Mouse (Mus musculus) splenic B cell, adult 2 months (primary cell): ENCODE measurements at regions not wholly inside any gene's neighbourhood (a gene's known extent, or its start where the extent isn't known, plus 50 kb on each side); places are given as distances from the start of the nearest gene placed in this dataset.
"Not testable (repeated sequence)": the region's sequence is repeated elsewhere in the genome, so short reads cannot be mapped to it uniquely, and the experiment has no call there.

ENCODE experiments used
- DNase-seq: peaks from one replicate; pipeline ENCODE4 v3.0.0-alpha.2; 2011; ENCODE audit warnings: low read depth, low spot score
- H3K27me3 ChIP-seq: 2 replicates; pipeline ENCODE4 v1.6.1; 2012; ENCODE audit warnings: mild to moderate bottlenecking, low read length, moderate library complexity, mixed read lengths; ENCODE audit not compliant: control insufficient read depth, poor library complexity, insufficient read depth, severe bottlenecking
- H3K36me3 ChIP-seq: 2 replicates; pipeline ENCODE4 v1.6.1; 2012; ENCODE audit warnings: mild to moderate bottlenecking, low read length, moderate library complexity, mixed read lengths; ENCODE audit not compliant: control insufficient read depth, poor library complexity, insufficient read depth, severe bottlenecking

DNA sequence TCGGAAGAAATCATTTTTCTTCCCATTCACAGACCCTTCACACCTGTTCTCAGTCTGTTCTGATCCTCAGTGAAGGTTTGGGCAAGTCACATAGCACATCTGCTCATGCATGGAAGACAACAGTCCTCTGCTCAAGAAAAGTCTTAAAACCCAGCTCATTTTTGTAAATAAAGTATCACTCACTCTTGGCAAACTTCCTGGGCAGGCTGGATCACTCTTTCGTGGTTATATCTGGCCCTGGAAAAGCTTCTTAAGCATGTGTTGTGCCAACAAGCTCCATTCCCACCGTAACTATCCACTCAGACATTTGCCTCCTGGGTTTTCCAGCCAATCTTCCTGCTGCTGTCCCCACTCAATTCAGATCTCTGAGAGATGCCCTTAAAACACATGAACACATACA lies 103.2 kb upstream of the Cep85l start:
- no peak for DNase-seq
- Histone ChIP-seq H3K27me3 (no peaks in the 10 kb centered on the region), H3K36me3 (no peaks in the 10 kb centered on the region)

DNA sequence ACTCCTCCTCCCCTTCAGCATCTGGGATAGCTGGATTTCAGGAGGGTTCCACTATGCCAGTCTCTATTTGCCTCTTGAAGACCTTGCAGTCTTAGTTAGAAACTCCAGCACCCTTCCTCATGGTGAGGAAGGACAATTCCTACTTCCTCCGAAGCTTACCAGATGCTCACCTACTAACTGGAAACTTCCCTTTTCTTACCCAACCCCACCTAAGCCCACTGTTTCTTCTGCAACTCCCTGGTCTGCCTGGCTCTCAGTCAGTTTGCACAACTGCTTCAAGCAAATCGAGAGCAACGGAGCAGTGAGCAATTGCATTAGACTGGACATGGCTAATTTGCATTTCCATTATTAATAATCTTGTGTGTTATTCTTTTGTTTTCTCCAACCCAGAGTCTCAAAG lies 90.5 kb upstream of the Cep85l start:
- no peaks in the 10 kb centered on the region for H3K27me3 ChIP-seq

DNA sequence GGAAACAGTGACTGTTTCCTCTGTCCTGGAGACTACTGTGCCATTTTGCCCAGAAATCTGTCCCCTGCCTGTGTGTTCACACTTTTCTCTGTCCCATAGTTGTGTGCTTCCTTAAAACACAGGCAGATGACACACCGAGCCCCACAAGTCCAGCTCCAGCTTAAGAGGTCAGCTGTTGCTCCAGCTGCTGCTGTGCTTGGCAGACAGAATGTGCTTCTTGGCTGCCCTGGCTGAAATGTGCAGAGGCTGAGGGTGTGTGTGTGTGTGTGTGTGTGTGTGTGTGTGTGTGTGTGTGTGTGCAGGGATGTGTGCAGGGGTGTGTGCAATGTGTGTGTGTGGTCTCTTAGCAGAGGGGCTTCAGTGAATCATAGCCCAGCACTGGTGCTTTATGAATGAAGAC lies 89.9 kb upstream of the Cep85l start:
- Histone ChIP-seq H3K27me3 (no peaks in the 10 kb centered on the region), H3K36me3 (no peaks in the 10 kb centered on the region)
- DNase-seq: no peak

More for the DNA sequence above, 90.5 kb upstream of the Cep85l start:
- no peak for DNase-seq
- H3K36me3 ChIP-seq: no peaks in the 10 kb centered on the region

DNA sequence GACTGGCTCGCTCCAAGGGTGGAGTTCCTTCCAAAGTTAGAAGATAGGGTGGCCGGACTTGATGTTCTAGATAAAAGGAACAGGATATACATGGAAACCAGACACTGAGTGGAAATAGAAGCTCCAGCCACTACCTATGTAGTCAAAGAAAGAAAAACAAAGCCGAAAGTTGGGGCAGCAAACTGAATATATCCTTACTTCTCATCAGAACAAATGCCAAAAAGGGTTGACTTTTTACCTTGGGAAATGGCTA lies 88.5 kb upstream of the Cep85l start:
- DNase-seq: no peak
- H3K27me3 ChIP-seq: no peaks in the 10 kb centered on the region
- H3K36me3 ChIP-seq: no peaks in the 10 kb centered on the region

DNA sequence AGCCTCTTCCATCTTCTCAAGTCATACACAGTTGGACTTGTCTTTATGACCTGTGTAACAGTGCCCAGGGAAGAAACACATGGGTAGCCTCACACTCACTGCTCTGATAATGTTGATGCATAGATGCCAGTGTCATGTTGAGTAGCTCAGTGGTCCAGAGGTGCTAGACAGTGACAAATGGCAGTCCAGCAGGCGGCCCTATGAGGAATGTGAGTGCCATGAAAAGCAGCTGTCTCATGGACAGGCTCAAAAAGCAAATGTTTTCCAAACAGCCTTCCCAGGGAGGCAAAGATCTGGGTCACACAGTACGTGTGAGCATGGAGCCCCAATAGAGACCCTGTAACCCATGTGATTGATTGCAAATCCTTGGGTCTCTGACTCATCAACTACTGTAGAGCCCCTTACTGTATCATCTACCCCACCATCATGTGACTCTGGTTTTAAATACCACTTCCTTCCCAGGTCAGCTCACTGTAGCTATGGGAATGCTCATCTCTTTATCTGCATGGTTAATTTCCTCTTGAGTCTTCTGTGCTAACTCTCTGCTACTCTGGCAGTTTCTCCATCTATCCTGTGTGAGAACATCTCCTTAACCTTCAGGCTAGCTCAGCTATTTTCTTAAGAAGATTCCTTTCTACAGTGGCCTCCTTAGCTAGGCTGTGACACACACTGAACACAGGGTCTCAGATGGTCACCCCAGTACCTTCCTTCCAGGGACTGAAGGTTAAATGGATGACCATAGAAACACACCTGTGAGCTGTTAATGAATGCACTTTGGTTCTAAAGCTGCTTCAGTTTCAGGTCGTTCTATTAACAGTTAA lies 87.9 kb upstream of the Cep85l start:
- Histone ChIP-seq H3K27me3 (no peaks in the 10 kb centered on the region), H3K36me3 (no peaks in the 10 kb centered on the region)
- no peak for DNase-seq

DNA sequence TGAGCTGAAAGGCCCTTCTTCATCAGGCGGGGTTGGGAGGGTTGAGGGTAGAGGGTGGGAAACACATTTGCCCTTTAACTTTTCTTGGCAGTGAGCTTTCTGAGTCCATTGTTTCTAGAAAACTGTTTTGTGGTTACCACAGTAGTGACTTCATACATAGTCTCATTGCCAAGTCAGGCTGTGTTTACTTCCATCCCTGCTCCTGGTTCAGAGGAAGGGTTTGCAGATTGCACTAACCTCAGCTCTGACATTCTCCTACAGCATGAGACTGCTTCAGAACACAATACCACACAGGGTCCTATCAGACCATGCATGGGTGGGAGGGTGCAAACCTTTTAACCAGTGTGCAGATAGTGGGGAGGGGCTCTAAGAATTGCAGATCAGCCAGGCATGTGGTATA lies 87.1 kb upstream of the Cep85l start:
- no peaks in the 10 kb centered on the region for H3K36me3 ChIP-seq
- DNase-seq: no peak

DNA sequence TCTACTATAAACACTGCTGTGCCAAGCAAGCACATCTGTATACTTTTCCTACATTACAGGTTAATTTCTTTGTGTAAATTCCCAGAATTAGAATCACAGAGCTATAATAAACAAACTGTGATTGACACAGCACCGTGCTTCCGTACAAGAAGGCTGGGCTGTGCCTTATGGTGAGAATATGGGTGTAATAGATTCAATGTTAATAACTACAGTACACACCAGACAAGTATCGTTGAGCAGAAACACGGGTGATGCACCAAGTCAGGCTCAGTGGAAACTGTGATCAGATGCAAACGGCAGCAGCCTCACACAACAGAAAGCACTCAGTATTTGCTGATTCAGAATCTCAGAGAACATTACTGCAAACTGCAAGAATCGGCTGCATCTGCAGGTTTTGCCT lies 86.5 kb upstream of the Cep85l start:
- H3K27me3 ChIP-seq: no peaks in the 10 kb centered on the region
- H3K36me3 ChIP-seq: no peaks in the 10 kb centered on the region
- DNase-seq: no peak

More for the DNA sequence above, 87.1 kb upstream of the Cep85l start:
- H3K27me3 ChIP-seq: no peaks in the 10 kb centered on the region

DNA sequence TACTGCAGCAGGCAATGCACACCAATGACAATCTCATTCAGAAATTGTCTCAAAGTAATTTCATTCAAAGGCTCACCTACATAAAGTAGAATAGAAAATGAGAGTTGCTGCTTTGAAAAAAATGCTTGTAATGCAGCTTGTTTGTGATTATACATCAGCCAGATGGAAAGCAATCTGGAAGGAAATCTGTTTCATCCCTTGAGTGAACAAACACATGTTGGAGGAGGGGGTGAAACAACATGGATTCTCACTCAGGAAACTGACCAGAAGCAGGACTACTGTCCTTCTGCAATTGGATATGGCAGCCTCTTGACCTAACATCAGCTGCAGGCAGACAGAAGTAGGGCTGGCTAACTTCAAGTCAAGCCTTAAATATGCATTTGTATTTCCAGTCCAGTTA lies 84.8 kb upstream of the Cep85l start:
- Histone ChIP-seq H3K36me3 (no peaks in the 10 kb centered on the region), H3K27me3 (no peaks in the 10 kb centered on the region)
- DNase-seq: no peak

DNA sequence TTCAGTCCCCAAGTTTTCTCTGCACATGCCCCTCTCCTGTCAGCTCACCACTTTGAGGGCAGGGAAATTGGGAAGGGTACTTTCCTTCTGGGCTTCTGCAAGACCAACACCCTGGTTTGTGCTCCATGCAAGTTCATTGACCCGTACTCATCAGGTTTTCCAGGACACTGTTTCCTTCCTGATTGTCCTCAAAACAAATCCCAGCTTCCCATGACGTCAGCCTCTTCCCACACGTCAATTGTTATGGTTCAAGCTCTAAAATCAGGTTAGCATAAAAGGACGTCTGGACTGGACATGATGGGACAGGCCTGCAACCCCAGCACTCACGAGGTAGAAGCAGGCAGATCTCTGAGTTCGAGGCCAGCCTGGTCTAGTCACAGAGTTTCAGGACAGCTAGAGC lies 84.3 kb upstream of the Cep85l start:
- no peaks in the 10 kb centered on the region for H3K36me3 ChIP-seq
- no peak for DNase-seq
- no peaks in the 10 kb centered on the region for H3K27me3 ChIP-seq

DNA sequence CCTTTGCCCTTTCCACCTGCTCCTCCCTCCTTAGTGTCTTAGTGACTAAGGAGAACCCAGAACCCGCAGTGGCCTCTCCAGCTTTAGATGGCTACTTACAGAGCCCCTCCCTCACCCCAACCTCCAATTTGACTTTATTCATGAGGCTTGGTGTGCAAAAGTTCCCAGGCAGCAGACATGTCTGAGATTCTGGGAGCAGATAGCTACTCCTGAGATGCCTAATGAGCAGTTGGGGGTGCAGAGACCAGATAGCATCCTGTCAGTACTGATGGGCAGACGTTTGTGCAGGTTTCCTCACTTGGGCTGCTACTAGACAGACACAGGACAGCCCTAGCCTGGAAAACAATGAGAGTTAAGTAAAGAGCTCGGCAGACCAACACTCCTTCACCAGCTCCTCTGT lies 83.7 kb upstream of the Cep85l start:
- no peaks in the 10 kb centered on the region for H3K36me3 ChIP-seq
- no peak for DNase-seq
- H3K27me3 ChIP-seq: no peaks in the 10 kb centered on the region

DNA sequence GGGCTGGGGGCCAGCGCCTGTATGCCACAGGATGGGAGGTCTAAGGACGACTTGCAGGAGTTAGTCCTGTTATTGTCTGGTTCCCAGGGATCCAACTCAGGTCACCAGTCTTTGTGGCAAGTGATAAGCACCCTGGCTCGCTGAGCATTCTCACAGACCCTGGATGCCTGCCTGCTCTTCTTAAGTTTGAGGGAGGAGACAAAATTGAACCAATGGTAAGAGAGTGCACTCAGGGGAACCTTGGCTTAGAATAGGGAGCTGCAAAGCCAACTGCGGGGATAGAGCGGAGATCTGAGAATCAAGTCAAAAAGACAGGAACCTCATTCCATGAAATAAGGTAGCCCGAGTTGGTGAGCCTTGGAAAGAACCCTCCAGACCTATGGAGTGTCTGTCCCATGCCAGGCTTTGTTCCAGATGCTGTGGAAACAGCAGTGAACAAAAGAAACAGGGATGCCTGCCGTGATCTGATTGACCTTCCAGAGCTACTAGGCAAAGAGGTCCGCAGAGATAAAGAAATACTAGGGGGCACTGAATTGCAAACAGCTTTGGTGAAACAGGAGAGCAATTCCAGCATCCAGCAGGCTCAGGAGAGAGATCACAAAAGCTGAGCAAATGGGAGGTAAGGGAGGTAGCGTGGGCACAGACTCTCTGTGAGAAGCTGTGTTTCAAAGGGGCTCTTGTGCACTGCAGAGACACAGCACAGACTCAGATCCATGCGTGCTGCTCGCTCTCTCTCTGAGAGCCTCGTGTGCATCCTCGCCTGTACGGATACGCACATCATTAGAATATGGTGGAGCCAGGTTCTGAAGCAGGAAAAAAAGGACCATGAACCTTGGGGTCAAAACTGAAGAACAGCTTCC lies 82.9 kb upstream of the Cep85l start:
- no peaks in the 10 kb centered on the region for H3K36me3 ChIP-seq
- H3K27me3 ChIP-seq: no peaks in the 10 kb centered on the region
- DNase-seq: no peak

DNA sequence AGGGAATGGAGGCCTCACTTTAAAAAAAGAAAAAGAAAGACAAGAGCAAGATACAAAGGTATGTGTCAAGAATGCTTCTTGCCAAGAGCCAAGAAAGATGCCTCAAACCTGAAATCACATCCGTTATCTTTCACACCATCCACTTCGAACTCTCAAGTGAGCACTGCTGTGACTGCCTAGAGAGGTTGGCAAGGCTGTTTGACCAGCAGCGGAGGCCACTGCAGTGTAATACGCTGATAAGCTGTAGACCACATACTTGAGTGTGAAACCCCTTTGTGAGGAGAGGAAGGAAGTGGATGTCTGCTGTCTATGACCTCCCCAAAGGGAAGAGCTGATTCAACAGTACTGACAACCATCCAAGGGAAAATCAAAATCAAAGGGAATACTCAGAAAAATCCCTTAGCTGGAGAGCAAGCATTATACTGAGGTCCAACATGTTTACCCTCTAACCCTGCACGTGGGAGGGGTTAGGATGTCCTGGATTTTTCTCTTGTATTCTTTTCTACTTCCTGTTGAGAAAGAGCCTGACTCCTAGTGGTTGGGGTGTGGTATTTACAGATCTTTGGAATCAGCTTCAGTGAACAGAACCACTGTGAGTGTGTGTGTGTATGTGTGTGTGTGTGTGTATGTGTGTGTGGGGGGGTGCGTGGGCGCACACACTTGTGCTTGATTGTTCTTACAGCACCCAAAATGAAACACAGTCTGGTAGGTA lies 81.5 kb upstream of the Cep85l start:
- Histone ChIP-seq H3K36me3 (no peaks in the 10 kb centered on the region), H3K27me3 (no peaks in the 10 kb centered on the region)
- DNase-seq: peak; percentile 18

DNA sequence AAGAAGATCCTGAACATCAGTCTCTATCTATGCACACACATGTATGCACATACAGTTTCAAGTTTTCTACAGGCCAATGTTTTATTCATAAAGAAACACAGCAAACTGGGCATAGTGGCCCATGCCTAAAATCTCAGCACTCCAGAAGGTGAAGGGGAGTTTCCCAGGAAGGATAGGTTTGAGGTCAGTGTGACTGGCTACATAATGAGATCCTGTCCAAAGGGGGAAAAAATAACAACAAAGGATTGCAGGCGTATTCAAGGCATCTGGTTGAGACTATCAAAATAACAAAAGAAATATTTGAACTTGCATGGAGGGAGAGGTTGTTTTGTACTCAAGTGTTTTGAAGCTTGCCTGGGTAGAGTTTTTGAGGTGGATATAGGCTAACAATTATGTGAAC lies 80.0 kb upstream of the Cep85l start:
- not testable (repeated sequence) for H3K36me3 ChIP-seq, DNase-seq, H3K27me3 ChIP-seq

DNA sequence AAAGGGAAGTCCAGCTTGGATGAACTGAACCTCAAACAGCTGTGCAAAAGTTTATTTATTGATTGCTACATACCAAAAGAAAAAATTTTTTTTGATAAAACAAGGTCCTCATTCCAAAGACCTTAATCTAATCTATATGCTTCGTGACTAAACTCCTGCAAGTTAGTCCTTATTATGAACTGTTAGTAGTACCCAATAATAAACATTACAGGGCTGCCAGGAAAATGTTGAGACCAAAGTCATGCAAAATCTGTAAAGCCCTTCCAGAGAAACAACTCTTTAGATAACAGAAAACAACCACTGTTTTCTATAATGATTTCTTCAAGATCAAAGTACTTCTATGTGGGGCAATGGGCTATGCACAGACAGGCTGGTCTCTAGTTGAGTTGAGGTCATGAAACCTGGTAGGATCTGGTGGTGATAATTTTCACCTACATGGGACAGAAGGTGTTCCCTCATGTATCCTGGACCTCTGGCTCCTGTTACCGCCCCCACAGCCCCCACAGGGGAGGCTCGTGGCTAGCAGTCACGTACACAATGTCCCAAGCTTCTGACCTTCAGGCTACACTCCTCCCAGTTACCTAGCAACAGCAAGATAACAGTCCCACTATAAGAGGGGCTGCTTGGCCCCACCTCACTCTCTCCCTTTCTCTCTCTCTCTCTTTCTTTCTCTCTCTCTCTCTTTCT lies 76.4 kb upstream of the Cep85l start:
- no peaks in the 10 kb centered on the region for H3K27me3 ChIP-seq
- H3K36me3 ChIP-seq: no peaks in the 10 kb centered on the region
- DNase-seq: no peak

DNA sequence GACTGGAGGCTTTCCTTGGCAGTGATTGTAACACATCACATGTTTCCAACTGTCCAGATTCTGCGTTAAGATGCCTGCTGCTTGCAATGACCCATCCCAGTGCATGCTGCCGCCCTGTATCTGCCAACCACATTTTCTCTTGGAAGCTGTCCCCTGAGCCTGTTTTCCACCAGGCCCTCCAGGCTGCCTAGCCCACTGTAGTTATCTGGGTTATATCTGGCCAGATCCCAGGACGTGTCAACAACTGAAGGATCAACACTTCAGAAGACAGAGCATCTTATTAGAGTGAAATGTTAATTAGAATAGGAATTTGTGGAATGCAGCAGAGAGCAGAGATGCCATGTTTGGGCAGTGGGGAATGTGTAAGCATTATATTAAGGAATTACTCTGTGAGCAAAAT lies 65.0 kb upstream of the Cep85l start:
- DNase-seq: no peak
- H3K27me3 ChIP-seq: no peaks in the 10 kb centered on the region
- H3K36me3 ChIP-seq: no peaks in the 10 kb centered on the region
